Mouse (Mus musculus): ENCODE measurements around the gene Pip5k1c.

GRCm38 (mm10) chr10:81272356-81272755, 20.4 kb upstream of the Pip5k1c start:
- no peak for TF ChIP-seq GATA1 (IDR thresholded peaks at IDR 0.05; ENCODE audit: borderline replicate concordance, low read length)
- TF ChIP-seq FLI1 (IDR thresholded peaks at IDR 0.05; ENCODE audit: low read length), result no peak

Data from megakaryocyte, embryonic 14.5 days (primary cell).